Mouse (Mus musculus) liver, embryonic 13.5 days (tissue): Measurements from ENCODE around the gene Tmeff1. TPM values are rescaled to one million over a fixed set of nuclear protein-coding genes. Genes with fewer than 3 reads are reported as not detected.

Experiments
- ATAC-seq: fragments of 200-750 bp; cut with Nextera tagmentation; 2 replicates; pipeline ENCODE4 v1.8.0; 2017; ENCODE audit warnings: low read depth, mild to moderate bottlenecking, moderate number of reproducible peaks, moderate library complexity
- DNase-seq: peaks from one replicate; pipeline ENCODE4 v3.0.0; 2022
- H3K27ac ChIP-seq: fragments of 300-500 bp; sonication (generic); 2 replicates; pipeline ENCODE4 v1.5.1; 2015; ENCODE audit warnings: moderate library complexity, mild to moderate bottlenecking, inconsistent platforms
- H3K27me3 ChIP-seq: fragments of 300-500 bp; sonication (generic); 2 replicates; pipeline ENCODE4 v1.6.1; 2015; ENCODE audit warnings: mild to moderate bottlenecking, inconsistent platforms
- H3K36me3 ChIP-seq: fragments of 300-500 bp; sonication (generic); 2 replicates; pipeline ENCODE4 v1.6.1; 2015; ENCODE audit warnings: mild to moderate bottlenecking, inconsistent platforms
- H3K4me1 ChIP-seq: fragments of 300-500 bp; sonication (generic); replicated peaks from 2 replicates; pipeline ENCODE4 v1.6.1; 2015; ENCODE audit warnings: inconsistent platforms
- H3K4me2 ChIP-seq: fragments of 300-500 bp; sonication (generic); 2 replicates; pipeline ENCODE4 v1.6.1; 2015; ENCODE audit warnings: inconsistent platforms, mild to moderate bottlenecking, moderate library complexity
- H3K4me3 ChIP-seq: fragments of 300-500 bp; sonication (generic); replicated peaks from 2 replicates; pipeline ENCODE4 v1.5.1; 2015; ENCODE audit warnings: mild to moderate bottlenecking, inconsistent platforms
- H3K9ac ChIP-seq: fragments of 300-500 bp; sonication (generic); 2 replicates; pipeline ENCODE4 v1.6.1; 2015; ENCODE audit warnings: mild to moderate bottlenecking, inconsistent platforms
- H3K9me3 ChIP-seq: fragments of 300-500 bp; sonication (generic); replicated peaks from 2 replicates; pipeline ENCODE4 v1.6.1; 2016; ENCODE audit warnings: inconsistent platforms
- WGBS: fragments of 180-500 bp; shearing (Covaris S2); methylation state at CpG from one replicate; pipeline ENCODE4 v1.1.7; 2015; ENCODE audit not compliant: insufficient replicate concordance; 5-methylcytosine and 5-hydroxymethylcytosine counted together
- polyA plus RNA-seq: library from polyadenylated mRNA; unstranded; fragments of >200 nt; fragmentation: Nextera tagmentation; extraction: Ambion mirVana; gene quantifications from 2 replicates; pipeline ENCODE4 v1.2.1, GENCODE M21; 2015

The Tmeff1 gene
- polyA plus RNA-seq, 1 experiment from 2014 or later = 2.6 TPM

DNA sequence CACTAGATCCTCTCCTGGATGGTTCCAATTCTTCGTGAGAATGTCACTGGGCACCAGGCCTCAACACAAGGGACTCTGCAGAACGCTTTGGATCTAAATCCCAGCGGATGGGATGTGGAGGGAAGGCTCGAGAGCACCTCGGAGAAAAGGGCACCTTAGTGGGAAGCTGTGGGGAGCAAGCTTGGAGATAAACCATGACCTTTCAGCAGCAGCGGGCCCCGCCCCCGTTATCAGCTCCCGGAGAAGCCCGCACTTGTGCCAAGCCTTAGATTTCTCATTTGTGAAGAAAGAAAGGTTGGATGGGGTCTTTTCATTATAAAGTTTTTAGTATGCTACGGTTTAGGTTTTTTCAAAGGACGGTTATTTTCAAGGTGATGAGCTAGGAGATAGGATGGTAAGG is 39.0 kb upstream of the Tmeff1 start:
- H3K4me2 ChIP-seq = no peak overlapping the region
- 31% methylated on average over 12 of the region's 12 CpGs for WGBS
- peaks cover 29% of the 10 kb centered on the region for H3K4me1 ChIP-seq
- H3K4me3 ChIP-seq = no peak overlapping the region
- no peak overlapping the region for H3K27ac ChIP-seq
- DNase-seq (no peak), ATAC-seq (no peak)
- H3K9ac ChIP-seq = no peak overlapping the region
- H3K9me3 ChIP-seq = no peaks in the 10 kb centered on the region
- H3K36me3 ChIP-seq = no peaks in the 10 kb centered on the region
- peaks cover 20% of the 10 kb centered on the region for H3K27me3 ChIP-seq

DNA sequence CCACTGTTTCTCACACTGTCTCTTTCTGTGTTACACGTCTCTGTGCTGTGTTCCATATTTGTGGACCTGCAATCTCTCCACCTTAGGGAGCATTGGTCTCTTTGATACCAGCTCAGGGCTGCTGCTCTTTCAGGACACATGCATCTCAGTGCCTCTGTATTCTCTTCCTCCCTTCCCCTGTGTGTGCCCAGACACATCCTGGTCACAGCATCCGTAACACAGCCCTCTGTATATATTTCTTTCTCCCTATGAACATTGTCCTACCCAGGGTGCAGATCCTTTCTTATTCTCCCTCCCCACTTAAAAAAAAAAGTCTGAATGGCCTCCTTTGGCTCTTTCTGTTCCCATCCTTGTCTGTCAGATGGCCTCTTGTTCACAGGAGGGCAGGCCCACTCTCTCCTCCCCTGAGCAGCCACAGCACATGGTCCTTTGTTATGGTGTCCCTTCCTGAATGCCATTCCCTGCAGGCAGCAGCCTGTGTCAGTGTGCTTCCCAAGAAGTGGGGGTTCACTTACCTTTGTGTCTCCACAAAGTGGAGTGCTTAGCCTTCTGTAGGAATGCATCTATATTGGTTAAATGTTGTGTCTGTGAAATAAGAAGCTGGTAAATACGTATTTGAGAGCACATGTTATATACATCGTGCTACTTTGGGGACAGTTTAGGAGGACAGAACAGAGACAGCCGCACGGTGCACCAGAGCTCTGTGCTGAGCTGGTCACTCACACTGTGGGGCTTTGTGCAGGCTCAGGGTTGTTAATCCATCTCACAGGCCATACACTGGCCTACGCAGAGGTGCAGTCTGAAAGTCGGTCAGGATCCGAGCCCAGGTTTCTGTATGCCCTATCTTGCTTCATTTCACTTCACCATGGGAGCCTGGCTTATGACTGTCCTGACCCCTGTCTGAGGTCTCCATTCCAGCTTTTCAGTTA is 38.1 kb upstream of the Tmeff1 start:
- 75% methylated on average over 9 of the region's 9 CpGs for WGBS
- no peak overlapping the region for H3K4me2 ChIP-seq
- no peaks in the 10 kb centered on the region for H3K36me3 ChIP-seq
- H3K4me1 ChIP-seq = peaks cover 29% of the 10 kb centered on the region
- no peak overlapping the region for H3K9ac ChIP-seq
- ATAC-seq (no peak), DNase-seq (no peak)
- H3K9me3 ChIP-seq = no peaks in the 10 kb centered on the region
- no peak overlapping the region for H3K27ac ChIP-seq
- H3K27me3 ChIP-seq = peaks cover 11% of the 10 kb centered on the region
- no peak overlapping the region for H3K4me3 ChIP-seq

GRCm38 (mm10) chr4:48548393-48549045 is 36.5 kb upstream of the Tmeff1 start:
- WGBS = 48% methylated on average over 6 of the region's 6 CpGs
- H3K27ac ChIP-seq = no peak overlapping the region

GRCm38 (mm10) chr4:48549661-48550060 is 35.3 kb upstream of the Tmeff1 start:
- H3K9ac ChIP-seq = no peak overlapping the region
- H3K27me3 ChIP-seq = no peaks in the 10 kb centered on the region
- H3K27ac ChIP-seq = no peak overlapping the region
- H3K36me3 ChIP-seq = no peaks in the 10 kb centered on the region
- H3K4me3 ChIP-seq = no peak overlapping the region
- DNase-seq (no peak), ATAC-seq (no peak)
- WGBS = 57% methylated on average over 5 of the region's 5 CpGs
- peaks cover 18% of the 10 kb centered on the region for H3K4me1 ChIP-seq
- no peak overlapping the region for H3K4me2 ChIP-seq
- H3K9me3 ChIP-seq = no peaks in the 10 kb centered on the region

More at GRCm38 (mm10) chr4:48548393-48549045, 36.5 kb upstream of the Tmeff1 start:
- H3K4me3 ChIP-seq = no peak overlapping the region
- no peaks in the 10 kb centered on the region for H3K27me3 ChIP-seq
- ATAC-seq = no peak
- H3K9ac ChIP-seq = no peak overlapping the region
- H3K9me3 ChIP-seq = no peaks in the 10 kb centered on the region
- H3K4me2 ChIP-seq = no peak overlapping the region
- H3K4me1 ChIP-seq = peaks cover 18% of the 10 kb centered on the region
- DNase-seq = no peak
- H3K36me3 ChIP-seq = no peaks in the 10 kb centered on the region

- DNase-seq = no peak
- Histone ChIP-seq H3K9me3 (no peaks in the 10 kb centered on the region), H3K36me3 (no peaks in the 10 kb centered on the region), H3K4me3 (no peak overlapping the region), H3K4me2 (no peak overlapping the region), H3K27me3 (no peaks in the 10 kb centered on the region), H3K4me1 (peaks cover 4% of the 10 kb centered on the region; the same call in 1 of the 2 replicates), H3K9ac (no peak overlapping the region), H3K27ac (no peak overlapping the region)
- 83% methylated on average over 27 of the region's 27 CpGs for WGBS
- no peak for ATAC-seq
Observed at GRCm38 (mm10) chr4:48552486-48553064, 32.4 kb upstream of the Tmeff1 start.

DNA sequence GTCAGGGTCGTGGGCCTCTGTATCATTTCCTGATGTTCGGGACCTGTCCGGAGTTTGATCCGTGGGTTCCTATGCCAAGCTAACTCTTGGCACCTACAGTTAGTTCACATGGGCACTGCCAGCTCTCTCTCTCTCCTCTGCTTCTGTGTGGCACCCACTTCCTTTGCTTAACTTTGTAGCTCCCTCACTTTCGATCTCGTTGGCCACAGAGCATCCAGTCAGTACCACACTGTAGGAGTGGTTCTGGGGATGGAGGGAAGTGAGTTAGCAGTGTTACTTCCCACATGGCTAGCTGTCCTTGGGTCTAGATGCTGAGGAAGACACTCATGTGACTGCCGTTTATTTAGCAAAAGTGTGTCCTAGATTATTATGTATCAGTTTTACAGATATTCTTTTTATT is 30.8 kb upstream of the Tmeff1 start:
- no peaks in the 10 kb centered on the region for H3K9me3 ChIP-seq
- no peak for DNase-seq
- H3K4me2 ChIP-seq = no peak overlapping the region
- H3K4me1 ChIP-seq = no peaks in the 10 kb centered on the region
- WGBS = 67% methylated on average over 7 of the region's 7 CpGs
- H3K27ac ChIP-seq = no peak overlapping the region
- H3K4me3 ChIP-seq = no peak overlapping the region
- H3K27me3 ChIP-seq = no peaks in the 10 kb centered on the region
- no peak overlapping the region for H3K9ac ChIP-seq
- no peak for ATAC-seq
- H3K36me3 ChIP-seq = no peaks in the 10 kb centered on the region

GRCm38 (mm10) chr4:48555729-48556128 is 29.2 kb upstream of the Tmeff1 start:
- no peak overlapping the region for H3K27ac ChIP-seq
- H3K9me3 ChIP-seq = no peaks in the 10 kb centered on the region
- no peak overlapping the region for H3K4me3 ChIP-seq
- H3K9ac ChIP-seq = no peak overlapping the region
- no peaks in the 10 kb centered on the region for H3K36me3 ChIP-seq
- H3K4me1 ChIP-seq = no peaks in the 10 kb centered on the region
- 3% methylated on average over 3 of the region's 3 CpGs for WGBS
- no peak for ATAC-seq
- no peak overlapping the region for H3K4me2 ChIP-seq
- no peak for DNase-seq
- H3K27me3 ChIP-seq = no peaks in the 10 kb centered on the region

- Histone ChIP-seq H3K36me3 (no peaks in the 10 kb centered on the region), H3K4me2 (no peak overlapping the region), H3K9ac (no peak overlapping the region), H3K27ac (no peak overlapping the region), H3K27me3 (no peaks in the 10 kb centered on the region), H3K4me1 (no peaks in the 10 kb centered on the region), H3K4me3 (no peak overlapping the region), H3K9me3 (no peaks in the 10 kb centered on the region)
- ATAC-seq (no peak), DNase-seq (no peak)
- WGBS = 88% methylated on average over 14 of the region's 14 CpGs
Observed at GRCm38 (mm10) chr4:48559652-48560051, 25.3 kb upstream of the Tmeff1 start.

DNA sequence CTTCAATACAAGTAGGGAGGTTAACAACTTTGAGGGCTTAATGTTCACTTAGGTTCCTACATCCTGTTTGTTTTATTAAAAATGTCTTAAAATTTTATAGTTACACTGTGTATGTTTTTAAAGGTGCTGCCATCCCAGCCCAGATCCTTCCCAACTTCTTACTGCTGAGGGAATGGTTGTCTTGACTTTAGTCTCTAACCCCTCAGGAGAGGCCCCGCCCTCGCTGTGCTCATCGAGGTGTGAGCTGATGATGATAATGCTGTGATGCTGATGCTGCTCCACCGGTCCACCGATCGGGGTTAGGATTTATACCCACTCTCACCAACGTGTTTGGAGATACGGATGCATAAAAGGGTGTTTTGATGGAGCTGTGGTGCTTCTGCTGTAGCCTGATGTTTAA is 23.1 kb upstream of the Tmeff1 start:
- no peak overlapping the region for H3K9ac ChIP-seq
- no peak for ATAC-seq
- no peak for DNase-seq
- WGBS = 85% methylated on average over 8 of the region's 8 CpGs
- no peaks in the 10 kb centered on the region for H3K27me3 ChIP-seq
- no peaks in the 10 kb centered on the region for H3K4me1 ChIP-seq
- no peaks in the 10 kb centered on the region for H3K9me3 ChIP-seq
- no peak overlapping the region for H3K27ac ChIP-seq
- H3K4me3 ChIP-seq = no peak overlapping the region
- no peak overlapping the region for H3K4me2 ChIP-seq
- no peaks in the 10 kb centered on the region for H3K36me3 ChIP-seq

DNA sequence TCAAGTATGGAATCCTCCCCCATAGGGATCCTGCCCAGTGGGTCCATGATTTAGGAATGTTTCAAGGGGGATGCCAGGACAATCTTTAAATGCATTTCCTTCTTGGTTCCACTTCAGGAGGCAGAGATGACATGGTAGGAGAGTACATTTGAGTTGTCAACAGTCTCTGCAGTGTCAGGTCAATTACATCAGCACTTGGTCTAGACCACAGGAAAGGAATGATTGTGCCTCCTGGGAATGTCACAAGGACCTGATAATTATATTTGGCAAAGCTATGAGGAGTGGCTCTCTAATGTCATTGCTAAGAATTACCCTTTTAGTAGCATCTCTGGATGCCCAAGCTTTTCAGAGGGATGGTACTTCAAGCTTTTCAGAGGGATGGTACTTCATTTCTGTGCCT is 20.0 kb upstream of the Tmeff1 start:
- Histone ChIP-seq H3K27ac (no peak overlapping the region), H3K4me1 (no peaks in the 10 kb centered on the region), H3K36me3 (no peaks in the 10 kb centered on the region), H3K4me2 (no peak overlapping the region), H3K4me3 (no peak overlapping the region), H3K9me3 (no peaks in the 10 kb centered on the region), H3K27me3 (no peaks in the 10 kb centered on the region), H3K9ac (no peak overlapping the region)
- DNase-seq (no peak), ATAC-seq (no peak)

- Histone ChIP-seq H3K36me3 (no peaks in the 10 kb centered on the region), H3K9me3 (no peaks in the 10 kb centered on the region), H3K4me1 (no peaks in the 10 kb centered on the region), H3K27ac (no peak overlapping the region), H3K27me3 (no peaks in the 10 kb centered on the region), H3K4me3 (no peak overlapping the region), H3K9ac (no peak overlapping the region), H3K4me2 (no peak overlapping the region)
- WGBS = 76% methylated on average over 7 of the region's 7 CpGs
- DNase-seq (no peak), ATAC-seq (no peak)
Observed at GRCm38 (mm10) chr4:48576361-48576760, 8.6 kb upstream of the Tmeff1 start.
